Comparison of ENCODE assay signal across 9 mouse cellular contexts in the genomic region with DNA sequence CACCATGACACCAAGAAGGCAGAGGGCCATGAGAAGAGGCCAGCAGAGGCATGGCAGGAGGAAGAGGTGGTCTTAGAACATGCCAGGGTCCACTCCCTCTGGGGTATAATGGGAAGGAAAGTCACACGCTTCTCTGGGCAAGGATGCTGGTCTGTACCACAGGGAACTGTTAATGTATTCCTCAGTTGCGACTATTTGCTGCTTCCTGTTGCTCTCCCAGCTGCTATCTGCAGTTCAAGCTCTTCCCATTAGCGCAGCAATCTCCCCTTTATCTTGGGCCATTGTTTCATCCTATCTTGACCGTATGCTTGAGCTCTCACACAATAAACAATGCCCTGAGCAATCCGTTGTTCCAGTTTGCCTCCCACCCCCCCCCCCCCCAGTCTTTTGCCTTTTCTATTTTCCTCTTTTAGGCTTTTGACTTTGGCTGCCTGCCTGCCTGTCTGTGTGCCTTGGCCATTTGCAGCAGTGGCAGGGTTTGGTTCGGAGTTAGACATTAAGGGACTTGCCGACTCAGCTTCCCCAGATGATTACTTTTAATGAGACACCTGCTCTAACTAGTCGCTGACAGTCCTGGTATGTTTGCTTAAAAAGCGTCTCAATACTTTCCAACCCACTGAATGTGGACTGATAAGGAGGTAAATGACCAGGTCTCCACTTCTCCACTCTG. TPM values are rescaled to one million over a fixed set of nuclear protein-coding genes. Genes with fewer than 3 reads are reported as not detected.
DNase-seq lines count a peak whose midpoint lies in the region; ATAC-seq and TF ChIP-seq lines count a peak whose summit lies in the region.
"Had no signal": no experiment of that assay in that cellular context is flagged by ENCODE, and none has a peak within 500 bp of the region (broad histone marks: within the 10 kb centered on the region; RNA-seq: fewer than 3 reads in every experiment).

No protein-coding gene starts in this region.

- H3K27ac ChIP-seq in forebrain, embryonic 12.5 days, result peak overlapping the region; percentile 56
- no peak overlapping the region for H3K27ac ChIP-seq in forebrain, embryonic 11.5 days (ENCODE audit: low read depth, low read length)
- peak overlapping the region; percentile 94 for H3K27ac ChIP-seq in bone marrow macrophage, adult 2 months (ENCODE audit: insufficient read depth, low read depth, low read length)
- H3K27ac ChIP-seq: embryonic facial prominence, embryonic 13.5 days had no signal

- TF ChIP-seq POLR2A in bone marrow macrophage, adult 2 months (IDR thresholded peaks at IDR 0.05; ENCODE audit: borderline replicate concordance, low read depth, low read length), result no peak

- no peaks in the 10 kb centered on the region for H3K9me3 ChIP-seq in forebrain, embryonic 12.5 days
- no peaks in the 10 kb centered on the region for H3K9me3 ChIP-seq in forebrain, embryonic 11.5 days (ENCODE audit: control insufficient read depth, low read length)
- no peaks in the 10 kb centered on the region for H3K9me3 ChIP-seq in megakaryocyte, embryonic 14.5 days

- H3K36me3 ChIP-seq in forebrain, embryonic 12.5 days (replicated peaks), result peaks cover 5% of the 10 kb centered on the region; the same call in 1 of the 2 replicates
- no peaks in the 10 kb centered on the region for H3K36me3 ChIP-seq in forebrain, embryonic 11.5 days (ENCODE audit: control insufficient read depth, insufficient read depth, low read length)
- H3K36me3 ChIP-seq in megakaryocyte, embryonic 14.5 days (replicated peaks; ENCODE audit: low read length), result peaks cover 19% of the 10 kb centered on the region

- H3K4me3 ChIP-seq in forebrain, embryonic 12.5 days (replicated peaks), result no peak overlapping the region
- H3K4me3 ChIP-seq in forebrain, embryonic 11.5 days (ENCODE audit: low read depth, low read length), result no peak overlapping the region
- H3K4me3 ChIP-seq in bone marrow macrophage, adult 2 months (ENCODE audit: insufficient read depth, low read length), result no peak overlapping the region
- peak overlapping the region; percentile 62 for H3K4me3 ChIP-seq in megakaryocyte, embryonic 14.5 days (replicated peaks)
- H3K4me3 ChIP-seq: embryonic facial prominence, embryonic 13.5 days had no signal

- no peaks in the 10 kb centered on the region for H3K27me3 ChIP-seq in forebrain, embryonic 12.5 days
- H3K27me3 ChIP-seq in forebrain, embryonic 11.5 days (ENCODE audit: control insufficient read depth, insufficient read depth, low read length), result no peaks in the 10 kb centered on the region
- no peaks in the 10 kb centered on the region for H3K27me3 ChIP-seq in megakaryocyte, embryonic 14.5 days (replicated peaks)
- H3K27me3 ChIP-seq: embryonic facial prominence, embryonic 13.5 days had no signal

- H3K4me1 ChIP-seq in forebrain, embryonic 12.5 days, result peaks cover 65% of the 10 kb centered on the region
- H3K4me1 ChIP-seq in forebrain, embryonic 11.5 days (replicated peaks; ENCODE audit: control insufficient read depth, insufficient read depth, low read length), result peaks cover 12% of the 10 kb centered on the region
- H3K4me1 ChIP-seq in bone marrow macrophage, adult 2 months (ENCODE audit: control insufficient read depth, insufficient read depth, low read length), result peaks cover 85% of the 10 kb centered on the region
- H3K4me1 ChIP-seq in megakaryocyte, embryonic 14.5 days, result peaks cover 95% of the 10 kb centered on the region

- H3K4me2 ChIP-seq in forebrain, embryonic 12.5 days, result no peak overlapping the region
- no peak overlapping the region for H3K4me2 ChIP-seq in forebrain, embryonic 11.5 days (ENCODE audit: low read depth, low read length, severe bottlenecking)
- H3K4me2 ChIP-seq: embryonic facial prominence, embryonic 13.5 days had no signal

- no peak for TF ChIP-seq CTCF in bone marrow macrophage, adult 2 months (IDR thresholded peaks at IDR 0.05; ENCODE audit: low read depth, low read length)

- DNase-seq in forebrain, embryonic 11.5 days (ENCODE audit: low spot score), result no peak
- DNase-seq in kidney, adult 8-10 months, result peak; percentile 87 to 88
- DNase-seq in frontal cortex, postnatal 25 days (ENCODE audit: low spot score in 2 of 2), result no peak
- DNase-seq in left cerebral cortex, postnatal 36 days (ENCODE audit: low spot score in 2 of 2), result no peak
- DNase-seq in left cerebral cortex, adult 8-10 months (ENCODE audit: low spot score in 2 of 2), result no peak

- no peak for ATAC-seq in forebrain, embryonic 12.5 days (ENCODE audit: low FRiP score)
- ATAC-seq in forebrain, embryonic 11.5 days (replicated peaks; ENCODE audit: low FRiP score), result no peak

- no peak overlapping the region for H3K9ac ChIP-seq in forebrain, embryonic 12.5 days
- no peak overlapping the region for H3K9ac ChIP-seq in forebrain, embryonic 11.5 days (ENCODE audit: low read length)
- H3K9ac ChIP-seq: embryonic facial prominence, embryonic 13.5 days had no signal

- intact Hi-C loops in left cerebral cortex, postnatal 36 days (cut with DNase I), result no loop called here

- WGBS in forebrain, embryonic 12.5 days, result 24% methylated on average over 9 of the region's 9 CpGs
- 23% methylated on average over 9 of the region's 9 CpGs for WGBS in forebrain, embryonic 11.5 days

RNA-seq across cellular contexts. Expression of a gene that starts 15.0 kb away (rescaled TPM):
- polyA plus RNA-seq in forebrain, embryonic 12.5 days (2016; fragmentation: Nextera tagmentation; extraction: Ambion mirVana), result 11.8 and 23.9 TPM in 2 replicates
- polyA plus RNA-seq in forebrain, embryonic 11.5 days (2014; fragmentation: Nextera tagmentation; extraction: Ambion mirVana), result 49.7 and 58.9 TPM in 2 replicates
- 147 and 173 TPM in 2 replicates for polyA plus RNA-seq in bone marrow macrophage, adult 2 months (2012; ENCODE audit: insufficient read depth, insufficient read length, missing spikeins)
- 53.6 and 62.1 TPM in 2 replicates for polyA plus RNA-seq in megakaryocyte, embryonic 14.5 days (2012; ENCODE audit: insufficient read depth, low replicate concordance)
- total RNA-seq in left cerebral cortex, postnatal 36 days (2021), result 10 to 100 TPM; 67.4 to 86.6 TPM
- 10 to 100 TPM; 82.0 to 85.9 (median 83.8) TPM for total RNA-seq in left cerebral cortex, adult 8-10 months (2022)

Comparison
In these comparisons a context has a peak if more than half of its experiments do, and no peak if none do; other contexts are left out.
1. DNase-seq: peak in kidney, adult 8-10 months (2 of 2); none in forebrain, embryonic 11.5 days (single experiment), frontal cortex, postnatal 25 days (0 of 2), left cerebral cortex, postnatal 36 days (0 of 2) and left cerebral cortex, adult 8-10 months (0 of 2).